Mouse (Mus musculus) megakaryocyte progenitor cell, adult 5-6 weeks (primary cell): Measurements from ENCODE around the gene Skor1. TPM values are rescaled to one million over a fixed set of nuclear protein-coding genes. Genes with fewer than 3 reads are reported as not detected.
A peak's percentile ranks its signal among the peaks of the same experiment; 100 is the strongest.

Source experiments
- ATAC-seq: replicated peaks from 2 replicates; pipeline ENCODE4 v1.8.0; 2016; ENCODE audit warnings: mild to moderate bottlenecking, moderate TSS enrichment, inconsistent platforms; ENCODE audit not compliant: poor library complexity
- total RNA-seq, 2 experiments: library from RNA; stranded (forward) in 1 of 2; stranded (reverse) in 1 of 2; fragments of 157-497, 149-512 nt in 1 of 2; fragments of 200-1000 nt in 1 of 2; gene quantifications; 2 replicates each; pipeline versions ENCODE4 v1.2.3 to v1.2.4; 2015 to 2017

Gene Skor1
- total RNA-seq, 2 experiments from 2014 or later = 0.07 TPM; not detected in 1

DNA sequence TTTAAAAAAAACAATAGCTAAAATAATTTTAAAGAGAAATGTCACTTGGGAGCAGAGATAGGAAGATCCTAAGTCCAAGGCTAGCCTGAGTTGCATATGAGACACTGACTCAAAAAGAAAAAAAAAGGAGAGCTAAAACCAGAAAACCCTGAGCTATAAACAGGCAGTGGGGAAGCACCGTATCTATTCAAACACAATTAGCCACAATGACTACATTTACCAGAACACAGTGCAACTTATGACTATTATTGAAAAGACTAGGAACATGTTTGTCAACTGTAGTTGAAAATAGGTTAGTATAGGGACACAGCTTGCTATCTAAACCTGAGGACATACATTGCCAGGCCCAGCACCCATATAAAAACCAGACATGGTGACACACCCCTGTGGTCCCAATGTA lies 54.7 kb downstream of the Skor1 start:
- ATAC-seq = no peak

DNA sequence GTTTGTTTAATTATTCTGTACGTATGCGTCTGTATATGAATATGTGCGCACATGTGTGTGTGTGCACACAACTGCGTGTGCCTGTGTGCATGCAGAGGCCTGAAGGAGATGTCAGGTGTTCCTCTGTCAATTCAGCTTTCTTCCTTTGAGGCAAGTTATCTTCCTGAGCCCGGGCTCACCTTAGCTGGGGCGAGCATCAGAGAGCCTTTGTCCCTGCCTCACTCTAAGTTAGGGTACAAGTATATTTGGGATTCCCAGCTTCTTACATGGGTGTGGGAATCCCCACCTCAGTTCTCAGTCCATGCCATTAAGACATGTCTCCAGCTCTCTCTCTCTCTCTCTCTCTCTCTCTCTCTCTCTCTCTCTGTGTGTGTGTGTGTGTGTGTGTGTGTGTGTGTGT lies 56.2 kb downstream of the Skor1 start:
- no peak for ATAC-seq

DNA sequence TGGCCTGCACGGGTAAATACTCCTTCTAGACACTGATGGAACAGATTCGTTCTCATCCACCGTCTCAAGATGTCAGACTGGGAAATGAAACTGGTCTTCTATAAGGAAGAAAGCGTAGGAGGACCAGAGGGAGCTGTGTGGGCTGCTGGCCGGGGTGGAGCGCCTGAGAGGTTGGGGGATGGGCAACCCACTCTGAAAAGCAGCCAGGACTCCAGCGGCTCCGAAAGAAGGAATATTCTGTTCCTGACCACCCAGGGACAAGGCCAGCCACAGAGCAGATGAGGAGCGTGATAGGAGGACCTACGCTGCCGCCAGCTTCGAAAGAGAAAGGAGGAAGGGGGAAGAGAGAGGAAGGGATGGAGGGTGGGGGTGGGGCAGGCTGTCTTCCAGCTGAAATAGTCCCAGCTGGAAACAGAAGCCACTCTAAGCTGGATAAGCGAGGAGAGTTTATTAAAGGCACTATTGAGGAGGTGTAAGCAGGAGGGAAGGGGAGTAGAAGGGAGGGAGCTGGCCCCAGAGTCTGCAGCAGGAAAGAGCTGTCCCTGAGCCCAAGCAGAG lies 56.7 kb downstream of the Skor1 start:
- peak; percentile 26; the same call in 1 of the 2 replicates for ATAC-seq

DNA sequence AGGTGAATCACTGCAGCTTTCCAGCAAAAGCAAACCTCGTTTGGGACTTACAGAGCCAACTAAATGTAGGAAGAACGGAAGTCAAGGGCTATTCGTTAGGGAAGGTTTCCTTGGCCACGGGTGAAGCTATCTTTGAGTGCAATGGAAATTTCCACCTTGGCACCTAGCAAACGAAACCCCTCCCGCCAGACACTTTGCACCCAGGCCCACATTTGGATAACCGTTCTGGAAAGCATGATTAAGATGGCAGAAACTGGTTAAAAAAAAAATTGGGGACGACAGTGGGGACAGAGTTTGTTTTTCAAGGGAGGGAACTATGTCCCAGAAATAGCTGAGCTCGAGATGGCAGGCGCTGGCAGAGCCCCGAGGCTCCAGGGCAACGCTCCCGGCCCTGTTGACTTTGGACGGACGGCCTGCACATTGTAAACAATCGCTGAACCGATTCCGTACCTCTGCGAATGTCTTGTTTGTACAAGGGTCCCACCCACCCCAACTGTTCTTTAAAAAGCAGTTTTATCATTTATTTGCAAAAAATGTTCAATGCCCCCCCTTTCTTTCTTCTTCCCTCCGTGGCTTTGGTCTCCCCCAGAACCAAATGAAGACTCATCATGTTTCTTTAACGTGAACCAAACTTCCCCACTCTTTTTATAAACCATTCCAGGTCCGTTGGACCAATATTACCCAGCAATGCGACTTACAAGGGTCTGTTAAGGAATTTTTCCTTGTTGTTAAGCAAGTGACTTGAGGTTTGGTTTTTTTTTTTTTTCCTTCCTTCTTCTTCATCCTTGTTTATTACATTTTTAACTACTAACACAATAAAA lies 57.5 kb downstream of the Skor1 start:
- ATAC-seq = no peak

DNA sequence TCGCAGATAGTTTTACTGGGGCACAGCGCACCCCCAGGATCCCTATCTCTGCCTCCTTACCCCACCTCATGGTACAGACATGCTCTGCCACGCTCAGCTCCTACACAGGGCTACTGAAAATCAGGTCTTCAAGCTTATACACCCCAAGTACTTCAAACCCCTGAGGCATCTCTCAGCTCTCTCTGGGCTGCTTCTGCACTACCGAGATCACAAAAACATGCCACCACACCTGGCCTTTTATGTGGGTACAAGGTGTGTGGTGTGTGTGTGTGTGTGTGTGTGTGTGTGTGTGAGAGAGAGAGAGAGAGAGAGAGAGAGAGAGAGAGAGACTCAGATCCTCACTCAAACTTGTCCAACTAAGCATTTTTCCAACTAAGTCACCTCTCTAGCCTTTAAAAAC lies 59.6 kb downstream of the Skor1 start:
- ATAC-seq = no peak

Other genes with a start within 250 kb of the Skor1 start
- 56.1 and 75.9 TPM in 2 replicates for gene Pias1, start 161.0 kb downstream of the Skor1 start, total RNA-seq (2015)
- gene Pias1, start 161.0 kb downstream of the Skor1 start, total RNA-seq (2017) = 20.3 and 40.8 TPM in 2 replicates
- 26.5 and 27.1 TPM in 2 replicates for gene Map2k5, start 228.9 kb upstream of the Skor1 start, total RNA-seq (2015)
- 15.7 and 23.4 TPM in 2 replicates for gene Map2k5, start 228.9 kb upstream of the Skor1 start, total RNA-seq (2017)